Mouse (Mus musculus): ENCODE results near the gene Hoxb13.

GRCm38 (mm10) chr11:96168125-96168524 lies 26.0 kb upstream of the Hoxb13 start:
- TF ChIP-seq POLR2A (IDR thresholded peaks at IDR 0.05; ENCODE audit: borderline replicate concordance, extremely low read depth, low read depth, low read length) = no peak
- TF ChIP-seq CTCF (IDR thresholded peaks at IDR 0.05; ENCODE audit: insufficient read depth, low read length) = no peak

Measured in lung, adult 2 months (tissue).